Mouse (Mus musculus) forebrain, embryonic 15.5 days (tissue): ENCODE results near the gene Speg. TPM values are rescaled to one million over a fixed set of nuclear protein-coding genes. Genes with fewer than 3 reads are reported as not detected.

ENCODE experiments used
- ATAC-seq: fragments of 200-750 bp; cut with Nextera tagmentation; replicated peaks from 2 replicates; pipeline ENCODE4 v1.8.0; 2017; ENCODE audit warnings: mild to moderate bottlenecking, moderate TSS enrichment, moderate library complexity
- H3K27ac ChIP-seq: fragments of 300-500 bp; sonication (generic); replicated peaks from 2 replicates; pipeline ENCODE4 v1.5.1; 2015; ENCODE audit warnings: mild to moderate bottlenecking, inconsistent platforms
- H3K27me3 ChIP-seq: fragments of 300-500 bp; sonication (generic); 2 replicates; pipeline ENCODE4 v1.6.1; 2015; ENCODE audit warnings: inconsistent platforms
- H3K36me3 ChIP-seq: fragments of 300-500 bp; sonication (generic); 2 replicates; pipeline ENCODE4 v1.6.1; 2015; ENCODE audit warnings: mild to moderate bottlenecking, inconsistent platforms
- H3K4me1 ChIP-seq: fragments of 300-500 bp; sonication (generic); 2 replicates; pipeline ENCODE4 v1.6.1; 2015; ENCODE audit warnings: inconsistent platforms
- H3K4me2 ChIP-seq: fragments of 300-500 bp; sonication (generic); replicated peaks from 2 replicates; pipeline ENCODE4 v1.6.1; 2015; ENCODE audit warnings: mild to moderate bottlenecking, inconsistent platforms
- H3K4me3 ChIP-seq: fragments of 300-500 bp; sonication (generic); 2 replicates; pipeline ENCODE4 v1.5.1; 2015; ENCODE audit warnings: mild to moderate bottlenecking, inconsistent platforms
- H3K9ac ChIP-seq: fragments of 300-500 bp; sonication (generic); replicated peaks from 2 replicates; pipeline ENCODE4 v1.6.1; 2015; ENCODE audit warnings: mild to moderate bottlenecking, inconsistent platforms
- H3K9me3 ChIP-seq: fragments of 300-500 bp; sonication (generic); 2 replicates; pipeline ENCODE4 v1.6.1; 2016; ENCODE audit warnings: inconsistent platforms
- WGBS: fragments of 180-500 bp; shearing (Covaris S2); methylation state at CpG from one replicate; pipeline ENCODE4 v1.1.7; 2015; ENCODE audit warnings: mixed read lengths; 5-methylcytosine and 5-hydroxymethylcytosine counted together
- polyA plus RNA-seq: library from polyadenylated mRNA; unstranded; fragments of >200 nt; fragmentation: Nextera tagmentation; extraction: Ambion mirVana; gene quantifications from 2 replicates; pipeline ENCODE4 v1.2.1, GENCODE M21; 2015

Gene Speg
- 9.9 and 11.4 TPM in 2 replicates for polyA plus RNA-seq

GRCm38 (mm10) chr1:75374950-75375936 lies at the start of gene Speg:
Gene Speg (plus strand): TSS chr1:75375297.
- H3K27me3 ChIP-seq, result peaks cover 20% of the 10 kb centered on the region
- no peaks in the 10 kb centered on the region for H3K36me3 ChIP-seq
- H3K4me1 ChIP-seq, result peaks cover 12% of the 10 kb centered on the region
- ATAC-seq, result peak; percentile 30
- H3K9me3 ChIP-seq, result no peaks in the 10 kb centered on the region
- no peak within 1 kb of the TSS for H3K27ac ChIP-seq
- H3K4me3 ChIP-seq, result peak within 1 kb of the TSS; percentile 6
- H3K4me2 ChIP-seq, result peak within 1 kb of the TSS; percentile 40
- 12% methylated on average over 57 of the region's 57 CpGs for whole genome bisulfite sequencing
- no peak within 1 kb of the TSS; the same call in 1 of the 2 replicates for H3K9ac ChIP-seq

- no peaks in the 10 kb centered on the region for H3K4me1 ChIP-seq
- no peaks in the 10 kb centered on the region for H3K9me3 ChIP-seq
- H3K4me2 ChIP-seq, result no peak overlapping the region
- H3K36me3 ChIP-seq, result no peaks in the 10 kb centered on the region
- H3K9ac ChIP-seq, result no peak overlapping the region
- no peaks in the 10 kb centered on the region for H3K27me3 ChIP-seq
- H3K27ac ChIP-seq, result no peak overlapping the region
- no peak for ATAC-seq
- no peak overlapping the region for H3K4me3 ChIP-seq
Observed at GRCm38 (mm10) chr1:75327461-75327860, 47.6 kb upstream of the Speg start.

GRCm38 (mm10) chr1:75331271-75331670 lies 43.8 kb upstream of the Speg start:
- Histone ChIP-seq H3K27ac (no peak overlapping the region), H3K9me3 (no peaks in the 10 kb centered on the region), H3K4me2 (no peak overlapping the region), H3K4me1 (no peaks in the 10 kb centered on the region), H3K4me3 (no peak overlapping the region), H3K27me3 (no peaks in the 10 kb centered on the region), H3K9ac (no peak overlapping the region), H3K36me3 (no peaks in the 10 kb centered on the region)
- WGBS, result 78% methylated on average over 1 of the region's 1 CpGs
- ATAC-seq, result no peak

- H3K27me3 ChIP-seq, result no peaks in the 10 kb centered on the region
- peaks cover 7% of the 10 kb centered on the region; the same call in 1 of the 2 replicates for H3K4me1 ChIP-seq
- no peak overlapping the region for H3K4me2 ChIP-seq
- 80% methylated on average over 3 of the region's 3 CpGs for WGBS
- no peak for ATAC-seq
- H3K36me3 ChIP-seq, result no peaks in the 10 kb centered on the region
- H3K9ac ChIP-seq, result no peak overlapping the region
- H3K9me3 ChIP-seq, result no peaks in the 10 kb centered on the region
- no peak overlapping the region for H3K4me3 ChIP-seq
- H3K27ac ChIP-seq, result no peak overlapping the region
Observed at GRCm38 (mm10) chr1:75336461-75336860, 38.6 kb upstream of the Speg start.

GRCm38 (mm10) chr1:75337097-75337496 lies 38.0 kb upstream of the Speg start:
- H3K4me3 ChIP-seq, result no peak overlapping the region
- H3K9ac ChIP-seq, result no peak overlapping the region
- H3K4me2 ChIP-seq, result no peak overlapping the region
- no peaks in the 10 kb centered on the region for H3K36me3 ChIP-seq
- H3K4me1 ChIP-seq, result peaks cover 7% of the 10 kb centered on the region; the same call in 1 of the 2 replicates
- WGBS, result 85% methylated on average over 9 of the region's 9 CpGs
- ATAC-seq, result no peak
- no peaks in the 10 kb centered on the region for H3K9me3 ChIP-seq
- H3K27ac ChIP-seq, result no peak overlapping the region
- no peaks in the 10 kb centered on the region for H3K27me3 ChIP-seq

GRCm38 (mm10) chr1:75338091-75338694 lies 36.9 kb upstream of the Speg start:
- H3K27ac ChIP-seq, result no peak overlapping the region
- H3K36me3 ChIP-seq, result no peaks in the 10 kb centered on the region
- H3K4me3 ChIP-seq, result no peak overlapping the region
- H3K9me3 ChIP-seq, result no peaks in the 10 kb centered on the region
- H3K9ac ChIP-seq, result no peak overlapping the region
- no peaks in the 10 kb centered on the region for H3K27me3 ChIP-seq
- H3K4me1 ChIP-seq, result peaks cover 7% of the 10 kb centered on the region; the same call in 1 of the 2 replicates
- WGBS, result 41% methylated on average over 11 of the region's 11 CpGs
- H3K4me2 ChIP-seq, result no peak overlapping the region
- ATAC-seq, result no peak

GRCm38 (mm10) chr1:75339337-75339736 lies 35.8 kb upstream of the Speg start:
- Histone ChIP-seq H3K36me3 (no peaks in the 10 kb centered on the region), H3K27ac (no peak overlapping the region), H3K9me3 (no peaks in the 10 kb centered on the region), H3K4me1 (peaks cover 8% of the 10 kb centered on the region), H3K27me3 (no peaks in the 10 kb centered on the region), H3K4me3 (no peak overlapping the region), H3K9ac (no peak overlapping the region), H3K4me2 (no peak overlapping the region)
- 39% methylated on average over 9 of the region's 9 CpGs for WGBS
- no peak for ATAC-seq

GRCm38 (mm10) chr1:75340519-75340918 lies 34.6 kb upstream of the Speg start:
- no peak for ATAC-seq
- H3K4me1 ChIP-seq, result peaks cover 13% of the 10 kb centered on the region
- no peaks in the 10 kb centered on the region for H3K9me3 ChIP-seq
- no peak overlapping the region for H3K9ac ChIP-seq
- H3K4me2 ChIP-seq, result no peak overlapping the region
- no peaks in the 10 kb centered on the region for H3K27me3 ChIP-seq
- no peak overlapping the region for H3K27ac ChIP-seq
- no peak overlapping the region for H3K4me3 ChIP-seq
- WGBS, result 68% methylated on average over 2 of the region's 2 CpGs
- H3K36me3 ChIP-seq, result no peaks in the 10 kb centered on the region

- WGBS, result under 1% methylated on average over 8 of the region's 8 CpGs
- Histone ChIP-seq H3K9ac (no peak overlapping the region), H3K4me3 (no peak overlapping the region), H3K27ac (no peak overlapping the region), H3K27me3 (no peaks in the 10 kb centered on the region), H3K4me1 (peaks cover 13% of the 10 kb centered on the region), H3K36me3 (no peaks in the 10 kb centered on the region), H3K4me2 (no peak overlapping the region), H3K9me3 (no peaks in the 10 kb centered on the region)
- ATAC-seq, result peak; percentile 59; the same call in 1 of the 2 replicates
Observed at GRCm38 (mm10) chr1:75342874-75343416, 32.2 kb upstream of the Speg start.

- H3K4me2 ChIP-seq, result no peak overlapping the region
- no peak overlapping the region for H3K9ac ChIP-seq
- H3K27me3 ChIP-seq, result no peaks in the 10 kb centered on the region
- WGBS, result 8% methylated on average over 15 of the region's 15 CpGs
- no peak overlapping the region for H3K27ac ChIP-seq
- no peaks in the 10 kb centered on the region for H3K36me3 ChIP-seq
- no peak overlapping the region for H3K4me3 ChIP-seq
- H3K4me1 ChIP-seq, result peaks cover 6% of the 10 kb centered on the region; the same call in 1 of the 2 replicates
- no peaks in the 10 kb centered on the region for H3K9me3 ChIP-seq
- ATAC-seq, result 0 out of 2 replicates have a peak, but pooled peaks have one; percentile 36
Observed at GRCm38 (mm10) chr1:75344291-75345035, 30.6 kb upstream of the Speg start.

- Histone ChIP-seq H3K4me3 (no peak overlapping the region), H3K36me3 (no peaks in the 10 kb centered on the region), H3K9me3 (no peaks in the 10 kb centered on the region), H3K4me1 (peaks cover 6% of the 10 kb centered on the region; the same call in 1 of the 2 replicates), H3K9ac (no peak overlapping the region), H3K4me2 (no peak overlapping the region), H3K27me3 (no peaks in the 10 kb centered on the region), H3K27ac (no peak overlapping the region)
- 32% methylated on average over 20 of the region's 20 CpGs for WGBS
- ATAC-seq, result no peak
Observed at GRCm38 (mm10) chr1:75345036-75345935, 29.8 kb upstream of the Speg start.
